Mouse (Mus musculus): ENCODE data around the gene Cnnm4. TPM values are rescaled to one million over a fixed set of nuclear protein-coding genes. Genes with fewer than 3 reads are reported as not detected.

Cnnm4 gene
- polyA plus RNA-seq (2012; rRNA removed) (0.85 and 0.89 TPM in 2 replicates), polyA plus RNA-seq (2014; fragmentation: Nextera tagmentation; extraction: Ambion mirVana) (2.1 and 2.2 TPM in 2 replicates)

DNA sequence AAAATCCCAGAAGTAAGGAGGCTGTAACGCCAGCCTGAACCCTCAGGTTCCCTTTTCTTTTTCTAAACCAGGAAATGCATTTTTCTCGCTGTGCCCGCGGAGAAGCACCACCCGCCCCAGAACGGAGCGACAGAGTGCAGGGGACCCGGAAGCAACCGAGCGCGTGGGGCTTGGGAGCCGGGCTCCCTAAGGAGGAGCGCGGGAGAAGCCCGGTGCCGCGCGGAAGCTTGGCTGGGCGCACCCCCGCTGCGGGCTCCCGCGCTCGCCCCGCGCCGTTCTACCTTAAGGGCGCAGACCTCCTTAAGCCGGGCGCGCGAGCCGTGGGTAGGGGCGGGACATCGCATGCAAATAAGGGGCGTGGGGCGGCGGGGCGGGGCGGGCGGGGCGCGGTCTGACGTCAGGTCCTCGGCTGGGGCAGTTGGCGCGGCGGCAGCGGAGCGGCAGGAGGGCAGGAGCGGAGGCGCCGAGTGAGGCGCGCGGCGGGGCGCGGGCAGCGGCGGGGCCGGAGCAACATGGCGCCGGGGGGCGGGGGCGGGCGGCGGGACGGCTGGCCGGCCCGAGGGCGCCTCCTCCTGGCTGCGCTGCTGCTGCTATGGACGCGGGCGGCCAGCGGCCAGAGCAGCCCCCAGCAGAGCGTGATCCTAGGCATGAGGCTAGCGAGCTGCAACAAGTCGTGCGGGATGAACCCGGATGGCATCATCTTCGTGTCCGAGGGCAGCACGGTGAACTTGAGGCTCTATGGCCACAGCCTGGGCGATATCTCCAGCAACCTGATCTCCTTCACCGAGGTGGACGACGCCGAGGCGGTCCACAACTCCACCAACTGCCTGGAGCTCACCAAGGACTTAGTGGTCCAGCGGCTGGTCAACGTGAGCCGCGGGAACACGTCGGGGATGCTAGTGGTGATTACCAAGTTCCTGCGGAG lies at the start of gene Cnnm4:
TSS of gene Cnnm4 (plus strand) at position 440 of the 925 bp plus-strand sequence.
- Histone ChIP-seq H3K27ac (peak within 1 kb of the TSS; percentile 61), H3K27me3 (ENCODE audit: control insufficient read depth, insufficient read depth, low read length) (peaks cover 3% of the 10 kb centered on the region; the same call in 1 of the 2 replicates), H3K4me1 (replicated peaks; ENCODE audit: control insufficient read depth in 2 of 2, insufficient read depth in 2 of 2, low read length in 1 of 2) (peaks cover 3 to 43% of the 10 kb centered on the region in 2 experiments), H3K36me3 (replicated peaks; ENCODE audit: control insufficient read depth, insufficient read depth, low read depth) (no peaks in the 10 kb centered on the region), H3K9me3 (ENCODE audit: control insufficient read depth, low read length) (no peaks in the 10 kb centered on the region), H3K4me2 (ENCODE audit: low read depth) (peak within 1 kb of the TSS; percentile 95), H3K4me3 (ENCODE audit: insufficient read depth in 1 of 2, low read depth in 2 of 2, low read length in 2 of 2) (peak within 1 kb of the TSS; percentile 61 to 74), H3K9ac (replicated peaks) (peak within 1 kb of the TSS; percentile 85)
- TF ChIP-seq CTCF (IDR thresholded peaks at IDR 0.05; ENCODE audit: low read depth) (peak; percentile 54), EP300 (IDR thresholded peaks at IDR 0.05; ENCODE audit: low read depth) (no peak)
- peak; percentile 92 for ATAC-seq (ENCODE audit: insufficient read depth)
- peak; percentile 77 to 82 (median 81) for DNase-seq (ENCODE audit: low read depth in 3 of 3, low spot score in 3 of 3)
- WGBS (ENCODE audit: insufficient replicate concordance), result under 1% methylated on average over 80 of the region's 98 CpGs

GRCm38 (mm10) chr1:36429511-36429910 lies 41.9 kb upstream of the Cnnm4 start:
- Histone ChIP-seq H3K27me3 (ENCODE audit: control insufficient read depth, insufficient read depth, low read length) (no peaks in the 10 kb centered on the region), H3K9ac (replicated peaks) (no peak overlapping the region), H3K4me3 (ENCODE audit: insufficient read depth in 1 of 2, low read depth in 2 of 2, low read length in 2 of 2) (no peak overlapping the region), H3K4me2 (ENCODE audit: low read depth) (no peak overlapping the region), H3K4me1 (replicated peaks; ENCODE audit: control insufficient read depth in 2 of 2, insufficient read depth in 2 of 2, low read length in 1 of 2) (no peaks in the 10 kb centered on the region), H3K9me3 (ENCODE audit: control insufficient read depth, low read length) (no peaks in the 10 kb centered on the region), H3K27ac (no peak overlapping the region), H3K36me3 (replicated peaks; ENCODE audit: control insufficient read depth, insufficient read depth, low read depth) (no peaks in the 10 kb centered on the region; the same call in 1 of the 2 replicates)
- no peak for ATAC-seq (ENCODE audit: insufficient read depth)
- WGBS (ENCODE audit: insufficient replicate concordance), result 79% methylated on average over 2 of the region's 2 CpGs
- no peak for DNase-seq (ENCODE audit: low read depth in 3 of 3, low spot score in 3 of 3)
- no peak for TF ChIP-seq CTCF (IDR thresholded peaks at IDR 0.05; ENCODE audit: low read depth)
- TF ChIP-seq EP300 (IDR thresholded peaks at IDR 0.05; ENCODE audit: low read depth), result no peak

DNA sequence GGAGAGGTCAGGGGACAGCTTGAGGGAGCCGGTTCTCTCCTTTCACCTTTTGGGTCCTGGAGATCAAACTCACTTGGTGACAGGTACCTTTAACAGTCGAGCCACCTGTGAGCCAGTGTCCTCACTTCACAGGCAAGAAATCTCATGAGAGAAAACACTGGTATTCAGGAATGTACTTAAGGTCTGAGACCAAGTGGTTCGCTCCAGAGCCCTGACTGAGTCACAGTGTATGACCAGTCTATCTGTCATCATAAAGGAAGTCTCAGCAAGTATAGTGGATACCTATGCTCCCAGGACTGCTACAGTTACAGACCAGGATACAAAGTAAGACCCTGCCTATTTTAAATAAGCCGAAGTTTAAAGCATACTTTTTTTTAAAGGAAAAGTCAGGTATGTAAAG lies 38.4 kb upstream of the Cnnm4 start:
- TF ChIP-seq CTCF (IDR thresholded peaks at IDR 0.05; ENCODE audit: low read depth) (no peak), EP300 (IDR thresholded peaks at IDR 0.05; ENCODE audit: low read depth) (no peak)
- DNase-seq (ENCODE audit: low read depth in 3 of 3, low spot score in 3 of 3) (no peak), ATAC-seq (ENCODE audit: insufficient read depth) (no peak)
- H3K9me3 ChIP-seq (ENCODE audit: control insufficient read depth, low read length), result no peaks in the 10 kb centered on the region
- no peak overlapping the region for H3K4me3 ChIP-seq (ENCODE audit: insufficient read depth in 1 of 2, low read depth in 2 of 2, low read length in 2 of 2)
- H3K4me2 ChIP-seq (ENCODE audit: low read depth), result no peak overlapping the region
- H3K27ac ChIP-seq, result no peak overlapping the region
- H3K9ac ChIP-seq (replicated peaks), result no peak overlapping the region
- H3K4me1 ChIP-seq (replicated peaks; ENCODE audit: control insufficient read depth in 2 of 2, insufficient read depth in 2 of 2, low read length in 1 of 2), result no peaks in the 10 kb centered on the region
- 64% methylated on average over 4 of the region's 4 CpGs for WGBS (ENCODE audit: insufficient replicate concordance)
- H3K36me3 ChIP-seq (replicated peaks; ENCODE audit: control insufficient read depth, insufficient read depth, low read depth), result peaks cover 2% of the 10 kb centered on the region; the same call in 1 of the 2 replicates
- H3K27me3 ChIP-seq (ENCODE audit: control insufficient read depth, insufficient read depth, low read length), result no peaks in the 10 kb centered on the region

GRCm38 (mm10) chr1:36433616-36434015 lies 37.8 kb upstream of the Cnnm4 start:
- H3K4me3 ChIP-seq (ENCODE audit: insufficient read depth in 1 of 2, low read depth in 2 of 2, low read length in 2 of 2), result no peak overlapping the region
- H3K27me3 ChIP-seq (ENCODE audit: control insufficient read depth, insufficient read depth, low read length), result no peaks in the 10 kb centered on the region
- H3K36me3 ChIP-seq (replicated peaks; ENCODE audit: control insufficient read depth, insufficient read depth, low read depth), result peaks cover 2% of the 10 kb centered on the region; the same call in 1 of the 2 replicates
- H3K27ac ChIP-seq, result no peak overlapping the region
- 81% methylated on average over 3 of the region's 3 CpGs for WGBS (ENCODE audit: insufficient replicate concordance)
- H3K9me3 ChIP-seq (ENCODE audit: control insufficient read depth, low read length), result no peaks in the 10 kb centered on the region
- DNase-seq (ENCODE audit: low read depth in 3 of 3, low spot score in 3 of 3), result no peak
- no peak for TF ChIP-seq EP300 (IDR thresholded peaks at IDR 0.05; ENCODE audit: low read depth)
- no peak for TF ChIP-seq CTCF (IDR thresholded peaks at IDR 0.05; ENCODE audit: low read depth)
- no peaks in the 10 kb centered on the region for H3K4me1 ChIP-seq (replicated peaks; ENCODE audit: control insufficient read depth in 2 of 2, insufficient read depth in 2 of 2, low read length in 1 of 2)
- no peak overlapping the region for H3K4me2 ChIP-seq (ENCODE audit: low read depth)
- no peak overlapping the region for H3K9ac ChIP-seq (replicated peaks)
- no peak for ATAC-seq (ENCODE audit: insufficient read depth)

GRCm38 (mm10) chr1:36435071-36435470 lies 36.3 kb upstream of the Cnnm4 start:
- TF ChIP-seq CTCF (IDR thresholded peaks at IDR 0.05; ENCODE audit: low read depth) (no peak), EP300 (IDR thresholded peaks at IDR 0.05; ENCODE audit: low read depth) (no peak)
- Histone ChIP-seq H3K9ac (replicated peaks) (no peak overlapping the region), H3K9me3 (ENCODE audit: control insufficient read depth, low read length) (no peaks in the 10 kb centered on the region), H3K4me2 (ENCODE audit: low read depth) (no peak overlapping the region), H3K27me3 (ENCODE audit: control insufficient read depth, insufficient read depth, low read length) (no peaks in the 10 kb centered on the region), H3K4me1 (replicated peaks; ENCODE audit: control insufficient read depth in 2 of 2, insufficient read depth in 2 of 2, low read length in 1 of 2) (no peaks in the 10 kb centered on the region), H3K36me3 (replicated peaks; ENCODE audit: control insufficient read depth, insufficient read depth, low read depth) (peaks cover 6% of the 10 kb centered on the region; the same call in 1 of the 2 replicates), H3K27ac (no peak overlapping the region), H3K4me3 (ENCODE audit: insufficient read depth in 1 of 2, low read depth in 2 of 2, low read length in 2 of 2) (no peak overlapping the region)
- DNase-seq (ENCODE audit: low read depth in 3 of 3, low spot score in 3 of 3) (no peak), ATAC-seq (ENCODE audit: insufficient read depth) (no peak)
- WGBS (ENCODE audit: insufficient replicate concordance), result 59% methylated on average over 4 of the region's 4 CpGs
